Mouse (Mus musculus): ENCODE data around the gene Gm29776. TPM values are rescaled to one million over a fixed set of nuclear protein-coding genes. Genes with fewer than 3 reads are reported as not detected.
A peak's percentile ranks its signal among the peaks of the same experiment; 100 is the strongest.

The Gm29776 gene
- total RNA-seq, 2 experiments from 2014 or later = not detected

- DNase-seq = no peak
Measured at GRCm38 (mm10) chr14:54709054-54709453, 10.4 kb upstream of the Gm29776 start.

GRCm38 (mm10) chr14:54706589-54707320, 8.1 kb upstream of the Gm29776 start:
- DNase-seq = peak; percentile 37

GRCm38 (mm10) chr14:54705844-54706243, 7.2 kb upstream of the Gm29776 start:
- peak; percentile 26 for DNase-seq

- no peak for DNase-seq
Measured at GRCm38 (mm10) chr14:54703207-54703606, 4.6 kb upstream of the Gm29776 start.

- DNase-seq = peak; percentile 91
Measured at GRCm38 (mm10) chr14:54701298-54701697, 2.7 kb upstream of the Gm29776 start.

- DNase-seq = no peak
Measured at GRCm38 (mm10) chr14:54699586-54699985, 953 bp upstream of the Gm29776 start.

GRCm38 (mm10) chr14:54696752-54697151, 1.9 kb downstream of the Gm29776 start:
- no peak for DNase-seq

GRCm38 (mm10) chr14:54695042-54695441, 3.6 kb downstream of the Gm29776 start:
- DNase-seq = no peak

- no peak for DNase-seq
Measured at GRCm38 (mm10) chr14:54687251-54687650, 11.4 kb downstream of the Gm29776 start.

- DNase-seq = peak; percentile 100
Measured at GRCm38 (mm10) chr14:54686522-54687143, 12.0 kb downstream of the Gm29776 start, which contains the start of gene Acin1. Gene Acin1 (minus strand): TSS chr14:54686931.

GRCm38 (mm10) chr14:54686063-54686521, 12.5 kb downstream of the Gm29776 start, which contains the start of gene 1700123O20Rik:
Gene 1700123O20Rik (plus strand): TSS chr14:54686216.
- DNase-seq = peak; percentile 82

GRCm38 (mm10) chr14:54685471-54685870, 13.2 kb downstream of the Gm29776 start:
- DNase-seq = no peak

- DNase-seq = no peak
Measured at GRCm38 (mm10) chr14:54682396-54682795, 16.2 kb downstream of the Gm29776 start.

- no peak for DNase-seq
Measured at GRCm38 (mm10) chr14:54678657-54679304, 19.9 kb downstream of the Gm29776 start.

GRCm38 (mm10) chr14:54676290-54676689, 22.3 kb downstream of the Gm29776 start:
- DNase-seq = no peak

GRCm38 (mm10) chr14:54674317-54674716, 24.3 kb downstream of the Gm29776 start:
- no peak for DNase-seq

- DNase-seq = peak; percentile 56
Measured at GRCm38 (mm10) chr14:54669381-54669780, 29.3 kb downstream of the Gm29776 start.

- DNase-seq = no peak
Measured at GRCm38 (mm10) chr14:54664477-54665222, 34.0 kb downstream of the Gm29776 start.

- DNase-seq = no peak
Measured at GRCm38 (mm10) chr14:54660009-54660408, 38.6 kb downstream of the Gm29776 start.

- DNase-seq = peak; percentile 92
Measured at GRCm38 (mm10) chr14:54653496-54653895, 45.1 kb downstream of the Gm29776 start.

GRCm38 (mm10) chr14:54652787-54653186, 45.8 kb downstream of the Gm29776 start:
- DNase-seq = no peak

GRCm38 (mm10) chr14:54651556-54651955, 47.1 kb downstream of the Gm29776 start:
- DNase-seq = no peak
